In genomic region chr8:127168496-127168895, GRCm38 (mm10) we compare ENCODE assay signal across 21 mouse cellular contexts.
"Had no signal": no experiment of that assay in that cellular context is flagged by ENCODE, and none has a peak within 500 bp of the region (broad histone marks: within the 10 kb centered on the region; RNA-seq: fewer than 3 reads in every experiment).

No protein-coding gene starts in this region.

- H3K27me3 ChIP-seq: limb, embryonic 13.5 days; liver, embryonic 12.5 days; liver, embryonic 15.5 days; lung, embryonic 15.5 days; neural tube, embryonic 12.5 days; neural tube, embryonic 15.5 days; stomach, embryonic 15.5 days had no signal

- ATAC-seq: liver, embryonic 12.5 days had no signal

- H3K9ac ChIP-seq: limb, embryonic 13.5 days; liver, embryonic 12.5 days; liver, embryonic 15.5 days; lung, embryonic 15.5 days; neural tube, embryonic 12.5 days; neural tube, embryonic 15.5 days; stomach, embryonic 15.5 days had no signal

- H3K4me3 ChIP-seq: layer of hippocampus, adult 2 months; limb, embryonic 10.5 days; limb, embryonic 13.5 days; liver, embryonic 12.5 days; liver, embryonic 15.5 days; lung, embryonic 15.5 days; megakaryocyte, embryonic 14.5 days; midbrain, embryonic 10.5 days; neural tube, embryonic 12.5 days; neural tube, embryonic 15.5 days; stomach, embryonic 15.5 days had no signal

- H3K4me2 ChIP-seq: limb, embryonic 13.5 days; liver, embryonic 12.5 days; liver, embryonic 15.5 days; lung, embryonic 15.5 days; neural tube, embryonic 12.5 days; neural tube, embryonic 15.5 days; stomach, embryonic 15.5 days had no signal

- H3K36me3 ChIP-seq: limb, embryonic 13.5 days; liver, embryonic 12.5 days; liver, embryonic 15.5 days; lung, embryonic 15.5 days; neural tube, embryonic 12.5 days; neural tube, embryonic 15.5 days; stomach, embryonic 15.5 days had no signal

- H3K9me3 ChIP-seq: limb, embryonic 10.5 days; limb, embryonic 13.5 days; liver, embryonic 12.5 days; liver, embryonic 15.5 days; lung, embryonic 15.5 days; megakaryocyte, embryonic 14.5 days; midbrain, embryonic 10.5 days; neural tube, embryonic 12.5 days; neural tube, embryonic 15.5 days; stomach, embryonic 15.5 days had no signal

- DNase-seq: layer of hippocampus, adult 9-11 months; liver; lung, adult 18-20 months; lung, postnatal 10 days; lung, postnatal 36 days; midbrain, embryonic 14.5 days; right cerebral cortex, adult 18-20 months; right cerebral cortex, postnatal 14 days; right cerebral cortex, postnatal 4 days; thymus, postnatal 25 days had no signal

- H3K4me1 ChIP-seq: liver, embryonic 12.5 days; liver, embryonic 15.5 days; megakaryocyte, embryonic 14.5 days; midbrain, embryonic 10.5 days; neural tube, embryonic 12.5 days; neural tube, embryonic 15.5 days had no signal

- H3K27ac ChIP-seq: layer of hippocampus, adult 2 months; limb, embryonic 10.5 days; limb, embryonic 13.5 days; liver, embryonic 12.5 days; liver, embryonic 15.5 days; lung, embryonic 15.5 days; midbrain, embryonic 10.5 days; neural tube, embryonic 12.5 days; neural tube, embryonic 15.5 days; stomach, embryonic 15.5 days had no signal
